ENCODE assay signal across 9 mouse cellular contexts in the genomic region with DNA sequence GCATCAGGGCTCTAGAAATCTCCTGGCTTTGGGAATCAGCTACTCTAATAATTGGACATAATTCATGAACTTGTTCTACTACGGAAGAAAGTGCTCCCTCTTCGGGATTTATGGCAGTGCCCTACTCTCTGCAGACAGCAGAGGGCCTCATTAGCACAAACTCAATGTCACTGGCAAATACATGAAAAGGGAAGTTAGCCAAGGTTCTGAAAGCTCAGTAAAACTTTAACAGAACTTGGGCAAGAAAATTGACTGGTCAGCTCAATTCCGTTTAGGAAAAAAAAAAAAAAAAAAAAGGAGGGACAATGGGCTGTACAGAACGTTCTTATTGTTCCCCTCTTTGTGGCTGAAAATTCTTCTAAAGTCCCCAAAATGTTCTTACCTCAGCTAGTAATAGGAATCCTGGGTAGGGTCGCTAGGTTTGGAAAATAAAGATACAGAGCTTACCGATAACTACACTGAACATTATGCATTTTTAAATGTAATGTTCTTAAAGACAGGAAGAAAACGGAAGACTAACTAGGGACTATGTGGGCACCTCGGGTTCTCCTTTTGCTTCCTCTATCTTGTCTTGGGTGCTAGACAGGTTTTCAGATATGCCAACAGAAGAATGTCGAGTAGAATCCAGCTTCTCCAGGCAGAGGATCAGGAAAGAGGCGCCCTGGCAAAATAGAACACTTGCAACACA. TPM values are rescaled to one million over a fixed set of nuclear protein-coding genes. Genes with fewer than 3 reads are reported as not detected.
DNase-seq lines count a peak whose midpoint lies in the region; ATAC-seq and TF ChIP-seq lines count a peak whose summit lies in the region.
"Had no signal": no experiment of that assay in that cellular context is flagged by ENCODE, and none has a peak within 500 bp of the region (broad histone marks: within the 10 kb centered on the region; RNA-seq: fewer than 3 reads in every experiment).

No protein-coding gene starts in this region.

- no peaks in the 10 kb centered on the region for H3K36me3 ChIP-seq in midbrain, postnatal 0 days (ENCODE audit: insufficient read depth, low read length)
- no peaks in the 10 kb centered on the region for H3K36me3 ChIP-seq in midbrain, embryonic 13.5 days
- H3K36me3 ChIP-seq: heart, embryonic 15.5 days had no signal

- H3K27me3 ChIP-seq in midbrain, postnatal 0 days (ENCODE audit: insufficient read depth, low read length) = peaks cover 12% of the 10 kb centered on the region; the same call in 1 of the 2 replicates
- peaks cover 48% of the 10 kb centered on the region for H3K27me3 ChIP-seq in midbrain, embryonic 13.5 days
- H3K27me3 ChIP-seq: heart, embryonic 15.5 days had no signal

- no peak overlapping the region for H3K4me2 ChIP-seq in midbrain, postnatal 0 days (ENCODE audit: low read depth, low read length, poor library complexity, severe bottlenecking)
- H3K4me2 ChIP-seq in midbrain, embryonic 13.5 days (replicated peaks) = no peak overlapping the region
- H3K4me2 ChIP-seq: heart, embryonic 15.5 days had no signal

- ATAC-seq in cerebellum, adult (ENCODE audit: insufficient number of reproducible peaks, low FRiP score, low TSS enrichment) = no peak
- ATAC-seq in midbrain, postnatal 0 days (ENCODE audit: low FRiP score) = no peak
- ATAC-seq in midbrain, embryonic 13.5 days = no peak
- ATAC-seq in inflammation-experienced regulatory T-cells, adult 6 months = peak; percentile 82

- DNase-seq in cerebellum, adult 11 months = peak; percentile 22
- DNase-seq in midbrain, postnatal 0 days (ENCODE audit: low spot score) = peak; percentile 59
- peak; percentile 14 for DNase-seq in brain, embryonic 18.5 days (ENCODE audit: low read depth, low spot score)
- peak; percentile 52 for DNase-seq in lung, postnatal 14 days
- no peak for DNase-seq in c-Kit-positive CD71-positive TER-119-positive erythroid progenitor cells, embryonic 14.5 days (ENCODE audit: low spot score)

- no peak overlapping the region for H3K4me3 ChIP-seq in midbrain, postnatal 0 days (ENCODE audit: low read depth, low read length)
- no peak overlapping the region for H3K4me3 ChIP-seq in midbrain, embryonic 13.5 days (replicated peaks)
- H3K4me3 ChIP-seq: heart, embryonic 15.5 days had no signal

- peak; percentile 83 for TF ChIP-seq CTCF in midbrain, postnatal 0 days (IDR thresholded peaks at IDR 0.05)

- no peak overlapping the region for H3K9ac ChIP-seq in midbrain, postnatal 0 days (replicated peaks; ENCODE audit: low read length, poor library complexity, severe bottlenecking)
- H3K9ac ChIP-seq in midbrain, embryonic 13.5 days (replicated peaks) = no peak overlapping the region
- H3K9ac ChIP-seq: heart, embryonic 15.5 days had no signal

- no peaks in the 10 kb centered on the region for H3K9me3 ChIP-seq in midbrain, postnatal 0 days (ENCODE audit: low read length)
- H3K9me3 ChIP-seq in midbrain, embryonic 13.5 days = no peaks in the 10 kb centered on the region
- H3K9me3 ChIP-seq: heart, embryonic 15.5 days had no signal

- WGBS in midbrain, postnatal 0 days = 56% methylated on average over 10 of the region's 10 CpGs
- 57% methylated on average over 10 of the region's 10 CpGs for WGBS in midbrain, embryonic 13.5 days

- H3K27ac ChIP-seq in midbrain, postnatal 0 days (ENCODE audit: low read depth, low read length) = no peak overlapping the region
- no peak overlapping the region for H3K27ac ChIP-seq in midbrain, embryonic 13.5 days
- H3K27ac ChIP-seq: heart, embryonic 15.5 days had no signal

- H3K4me1 ChIP-seq in midbrain, postnatal 0 days (ENCODE audit: insufficient read depth, low read length) = no peaks in the 10 kb centered on the region
- H3K4me1 ChIP-seq in midbrain, embryonic 13.5 days (replicated peaks) = no peaks in the 10 kb centered on the region

RNA-seq across cellular contexts. Expression of a gene that starts 35.6 kb away (rescaled TPM):
- total RNA-seq in midbrain, postnatal 0 days (2014; rRNA removed) = 52.5 and 57.8 TPM in 2 replicates
- 91.3 and 94.8 TPM in 2 replicates for polyA plus RNA-seq in midbrain, postnatal 0 days (2015; fragmentation: Nextera tagmentation; extraction: Ambion mirVana)
- 64.2 and 66.4 TPM in 2 replicates for polyA plus RNA-seq in midbrain, embryonic 13.5 days (2015; fragmentation: Nextera tagmentation; extraction: Ambion mirVana)
- polyA plus RNA-seq in inflammation-experienced regulatory T-cells, adult 6 months (2017; shearing (Covaris generic)) = 10 to 100 TPM; 41.7 to 51.8 (median 41.8) TPM
